Mouse (Mus musculus) midbrain, embryonic 13.5 days (tissue): ENCODE data around the gene Gata1. TPM values are rescaled to one million over a fixed set of nuclear protein-coding genes. Genes with fewer than 3 reads are reported as not detected.
"Not testable (repeated sequence)": the region's sequence is repeated elsewhere in the genome, so short reads cannot be mapped to it uniquely, and the experiment has no call there.

ENCODE experiments used
- ATAC-seq: fragments of 200-750 bp; cut with Nextera tagmentation; 2 replicates; pipeline ENCODE4 v1.8.0; 2017; ENCODE audit warnings: mild to moderate bottlenecking, moderate TSS enrichment, moderate library complexity
- H3K27ac ChIP-seq: fragments of 300-500 bp; sonication (generic); 2 replicates; pipeline ENCODE4 v1.5.1; 2015; ENCODE audit warnings: inconsistent platforms, mild to moderate bottlenecking, moderate library complexity
- H3K27me3 ChIP-seq: fragments of 300-500 bp; sonication (generic); 2 replicates; pipeline ENCODE4 v1.6.1; 2015; ENCODE audit warnings: mild to moderate bottlenecking, inconsistent platforms
- H3K36me3 ChIP-seq: fragments of 300-500 bp; sonication (generic); 2 replicates; pipeline ENCODE4 v1.6.1; 2015; ENCODE audit warnings: mild to moderate bottlenecking, inconsistent platforms
- H3K4me1 ChIP-seq: fragments of 300-500 bp; sonication (generic); replicated peaks from 2 replicates; pipeline ENCODE4 v1.6.1; 2015; ENCODE audit warnings: inconsistent platforms
- H3K4me2 ChIP-seq: fragments of 300-500 bp; sonication (generic); replicated peaks from 2 replicates; pipeline ENCODE4 v1.6.1; 2015; ENCODE audit warnings: moderate library complexity, mild to moderate bottlenecking, inconsistent platforms
- H3K4me3 ChIP-seq: fragments of 300-500 bp; sonication (generic); replicated peaks from 2 replicates; pipeline ENCODE4 v1.5.1; 2015; ENCODE audit warnings: mild to moderate bottlenecking, inconsistent platforms
- H3K9ac ChIP-seq: fragments of 300-500 bp; sonication (generic); replicated peaks from 2 replicates; pipeline ENCODE4 v1.6.1; 2015; ENCODE audit warnings: mild to moderate bottlenecking, inconsistent platforms
- H3K9me3 ChIP-seq: fragments of 300-500 bp; sonication (generic); 2 replicates; pipeline ENCODE4 v1.6.1; 2016; ENCODE audit warnings: mild to moderate bottlenecking, inconsistent platforms
- WGBS: fragments of 180-500 bp; shearing (Covaris S2); methylation state at CpG from one replicate; pipeline ENCODE4 v1.1.7; 2015; 5-methylcytosine and 5-hydroxymethylcytosine counted together
- polyA plus RNA-seq: library from polyadenylated mRNA; unstranded; fragments of >200 nt; fragmentation: Nextera tagmentation; extraction: Ambion mirVana; gene quantifications from 2 replicates; pipeline ENCODE4 v1.2.1, GENCODE M21; 2015

Gene Gata1
- 0.24 and 0.31 TPM in 2 replicates for polyA plus RNA-seq

GRCm38 (mm10) chrX:7977892-7978291, at the start of gene Gata1:
Gene Gata1, minus strand, starts transcription at chrX:7978071.
- Histone ChIP-seq H3K27ac (no peak within 1 kb of the TSS), H3K27me3 (no peaks in the 10 kb centered on the region), H3K9me3 (no peaks in the 10 kb centered on the region), H3K9ac (no peak within 1 kb of the TSS), H3K4me1 (no peaks in the 10 kb centered on the region), H3K36me3 (no peaks in the 10 kb centered on the region), H3K4me3 (no peak within 1 kb of the TSS), H3K4me2 (no peak within 1 kb of the TSS)
- WGBS, result 94% methylated on average over 11 of the region's 11 CpGs
- no peak for ATAC-seq

- H3K27me3 ChIP-seq, result no peaks in the 10 kb centered on the region
- H3K9me3 ChIP-seq, result no peaks in the 10 kb centered on the region
- no peak overlapping the region for H3K27ac ChIP-seq
- WGBS, result 78% methylated on average over 4 of the region's 4 CpGs
- H3K9ac ChIP-seq, result no peak overlapping the region
- no peaks in the 10 kb centered on the region for H3K36me3 ChIP-seq
- H3K4me1 ChIP-seq, result no peaks in the 10 kb centered on the region
- no peak overlapping the region for H3K4me2 ChIP-seq
- no peak overlapping the region for H3K4me3 ChIP-seq
- no peak for ATAC-seq
Observed at GRCm38 (mm10) chrX:8026811-8027210, 48.9 kb upstream of the Gata1 start.

GRCm38 (mm10) chrX:8024795-8025194, 46.9 kb upstream of the Gata1 start:
- WGBS, result 64% methylated on average over 2 of the region's 2 CpGs
- Histone ChIP-seq H3K27me3 (no peaks in the 10 kb centered on the region), H3K4me1 (no peaks in the 10 kb centered on the region), H3K4me2 (no peak overlapping the region), H3K4me3 (no peak overlapping the region), H3K27ac (no peak overlapping the region), H3K9me3 (no peaks in the 10 kb centered on the region), H3K9ac (no peak overlapping the region), H3K36me3 (no peaks in the 10 kb centered on the region)
- no peak for ATAC-seq

DNA sequence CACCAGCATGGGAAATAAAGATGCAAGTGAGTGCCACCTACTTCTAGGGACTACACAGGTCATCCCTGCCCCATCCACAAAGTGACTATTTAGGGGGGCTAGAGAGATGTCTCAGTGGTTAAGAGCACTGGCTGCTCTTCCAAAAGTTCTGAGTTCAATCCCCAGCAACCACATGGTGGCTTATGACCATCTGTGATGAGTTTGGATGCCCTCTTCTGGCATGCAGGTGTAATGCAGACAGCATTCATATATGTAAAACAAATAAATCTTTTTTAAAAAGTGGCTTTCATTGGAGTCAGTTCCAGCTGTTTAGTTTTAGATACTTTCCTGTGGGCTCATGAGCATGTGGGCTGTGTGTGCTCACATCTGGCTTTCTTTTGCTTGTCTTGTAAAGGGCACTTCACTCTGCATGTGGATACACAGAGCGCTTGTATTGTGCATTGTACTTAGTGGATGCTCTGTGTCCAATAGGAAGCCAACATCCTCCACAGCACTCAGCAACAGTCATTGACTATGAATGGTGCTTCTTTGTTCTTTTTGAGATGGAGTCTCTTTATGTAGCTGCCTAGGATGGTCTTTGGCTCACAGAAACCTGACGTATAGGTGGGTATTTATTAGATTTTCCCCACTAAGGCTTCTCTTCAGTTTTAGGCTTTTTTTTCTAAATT, 42.4 kb upstream of the Gata1 start:
- Histone ChIP-seq H3K4me3 (no peak overlapping the region), H3K4me2 (no peak overlapping the region), H3K4me1 (no peaks in the 10 kb centered on the region), H3K9ac (no peak overlapping the region), H3K9me3 (no peaks in the 10 kb centered on the region), H3K27me3 (no peaks in the 10 kb centered on the region), H3K27ac (no peak overlapping the region), H3K36me3 (no peaks in the 10 kb centered on the region)
- no peak for ATAC-seq
- 60% methylated on average over 2 of the region's 2 CpGs for WGBS

DNA sequence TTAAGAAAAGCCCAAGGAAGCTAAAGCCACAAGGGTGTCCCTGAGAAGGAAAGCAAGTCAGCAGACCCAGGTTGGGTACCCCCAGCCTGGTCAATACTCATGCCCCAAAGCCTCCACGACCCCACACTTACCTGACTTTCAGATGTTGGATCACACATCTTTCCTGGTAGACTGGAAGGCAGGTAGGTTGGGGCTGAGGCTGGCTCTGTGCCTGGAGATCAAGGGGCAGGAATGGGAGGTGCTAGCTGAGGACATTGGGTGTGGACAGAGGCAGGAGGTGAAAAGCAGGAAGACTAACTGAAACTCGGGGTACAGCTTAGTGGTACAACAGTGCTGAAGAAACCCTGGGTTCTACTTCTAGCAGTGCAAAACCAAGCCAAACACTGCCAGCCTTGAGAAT, 40.4 kb upstream of the Gata1 start, which contains the start of gene Glod5:
Gene Glod5, minus strand, starts transcription at position 207 of the 400 bp plus-strand sequence.
- WGBS, result 65% methylated on average over 2 of the region's 2 CpGs
- Histone ChIP-seq H3K27ac (no peak within 1 kb of the TSS), H3K4me3 (no peak within 1 kb of the TSS), H3K9me3 (no peaks in the 10 kb centered on the region), H3K4me2 (no peak within 1 kb of the TSS), H3K4me1 (no peaks in the 10 kb centered on the region), H3K27me3 (no peaks in the 10 kb centered on the region), H3K9ac (no peak within 1 kb of the TSS), H3K36me3 (no peaks in the 10 kb centered on the region)
- ATAC-seq, result no peak

GRCm38 (mm10) chrX:8017142-8017541, 39.3 kb upstream of the Gata1 start:
- WGBS, result 19% methylated on average over 5 of the region's 5 CpGs
- ATAC-seq, result 0 out of 2 replicates have a peak, but pooled peaks have one; percentile 27
- H3K9ac ChIP-seq, result no peak overlapping the region
- no peaks in the 10 kb centered on the region for H3K4me1 ChIP-seq
- no peaks in the 10 kb centered on the region for H3K36me3 ChIP-seq
- H3K4me3 ChIP-seq, result no peak overlapping the region
- no peak overlapping the region for H3K27ac ChIP-seq
- H3K4me2 ChIP-seq, result no peak overlapping the region
- no peaks in the 10 kb centered on the region for H3K9me3 ChIP-seq
- H3K27me3 ChIP-seq, result no peaks in the 10 kb centered on the region

GRCm38 (mm10) chrX:8015675-8016074, 37.8 kb upstream of the Gata1 start:
- H3K4me1 ChIP-seq, H3K36me3 ChIP-seq, H3K27me3 ChIP-seq, H3K4me3 ChIP-seq, H3K27ac ChIP-seq, H3K9ac ChIP-seq, ATAC-seq, H3K4me2 ChIP-seq, H3K9me3 ChIP-seq: not testable (repeated sequence)
- WGBS, result 28% methylated on average over 7 of the region's 7 CpGs

GRCm38 (mm10) chrX:8013569-8014314, 35.9 kb upstream of the Gata1 start:
- H3K9me3 ChIP-seq, result no peaks in the 10 kb centered on the region
- H3K4me3 ChIP-seq, result no peak overlapping the region
- no peaks in the 10 kb centered on the region for H3K36me3 ChIP-seq
- H3K4me1 ChIP-seq, result no peaks in the 10 kb centered on the region
- no peaks in the 10 kb centered on the region for H3K27me3 ChIP-seq
- H3K9ac ChIP-seq, result no peak overlapping the region
- 23% methylated on average over 6 of the region's 8 CpGs for WGBS
- no peak overlapping the region for H3K4me2 ChIP-seq
- ATAC-seq, result peak; percentile 72
- peak overlapping the region; percentile 53; the same call in 1 of the 2 replicates for H3K27ac ChIP-seq

DNA sequence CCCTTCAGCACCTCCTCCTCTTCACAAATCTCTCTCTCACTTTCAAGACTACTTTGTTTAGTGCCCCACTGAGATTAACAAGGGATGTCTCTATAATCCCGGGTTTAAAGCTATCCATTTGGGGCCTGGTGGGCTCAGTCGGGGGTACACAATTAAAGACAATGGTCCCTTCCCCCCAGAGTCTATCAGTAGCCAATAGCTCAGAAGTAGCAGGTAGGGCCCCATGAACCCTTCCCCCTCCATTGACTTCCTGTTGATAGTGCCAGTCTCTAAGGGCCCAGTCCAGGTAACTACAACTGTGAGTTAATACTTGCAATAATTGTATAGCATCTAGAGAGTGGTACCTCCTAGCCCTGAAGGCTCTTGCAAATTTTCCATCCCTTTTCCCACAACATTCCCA, 35.3 kb upstream of the Gata1 start:
- 16% methylated on average over 2 of the region's 2 CpGs for WGBS
- Histone ChIP-seq H3K27me3 (no peaks in the 10 kb centered on the region), H3K4me1 (no peaks in the 10 kb centered on the region), H3K36me3 (no peaks in the 10 kb centered on the region), H3K9me3 (no peaks in the 10 kb centered on the region), H3K4me2 (no peak overlapping the region), H3K9ac (no peak overlapping the region), H3K27ac (peak overlapping the region; percentile 53; the same call in 1 of the 2 replicates), H3K4me3 (no peak overlapping the region)
- peak; percentile 38 for ATAC-seq

DNA sequence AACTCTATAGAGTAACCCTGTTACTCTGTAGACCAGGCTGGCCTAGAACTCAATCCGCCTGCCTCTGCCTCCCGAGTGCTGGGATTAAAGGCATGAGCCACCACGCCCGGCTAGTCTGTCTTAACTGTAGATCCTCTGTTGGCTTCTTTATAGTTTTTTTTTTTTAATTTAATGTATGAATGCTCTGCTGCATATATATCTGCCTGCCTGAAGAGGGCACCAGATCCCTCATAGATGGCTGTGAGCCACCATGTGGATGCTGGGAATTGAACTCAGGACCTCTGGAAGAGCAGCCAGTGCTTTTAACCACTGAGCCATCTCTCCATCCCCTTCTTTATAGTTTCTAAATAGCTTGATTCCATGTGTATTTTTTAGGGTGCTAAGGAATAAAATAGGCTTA, 31.5 kb upstream of the Gata1 start:
- not testable (repeated sequence) for ATAC-seq, H3K9ac ChIP-seq, H3K36me3 ChIP-seq, H3K27me3 ChIP-seq, H3K9me3 ChIP-seq, H3K4me3 ChIP-seq, H3K27ac ChIP-seq, H3K4me2 ChIP-seq, H3K4me1 ChIP-seq
- WGBS, result 84% methylated on average over 4 of the region's 4 CpGs

GRCm38 (mm10) chrX:8008543-8008942, 30.7 kb upstream of the Gata1 start:
- H3K36me3 ChIP-seq, result no peaks in the 10 kb centered on the region
- H3K4me2 ChIP-seq, result no peak overlapping the region
- 39% methylated on average over 5 of the region's 5 CpGs for WGBS
- no peak for ATAC-seq
- no peak overlapping the region for H3K4me3 ChIP-seq
- H3K4me1 ChIP-seq, result no peaks in the 10 kb centered on the region
- no peaks in the 10 kb centered on the region for H3K27me3 ChIP-seq
- H3K27ac ChIP-seq, result no peak overlapping the region
- no peaks in the 10 kb centered on the region for H3K9me3 ChIP-seq
- H3K9ac ChIP-seq, result no peak overlapping the region

DNA sequence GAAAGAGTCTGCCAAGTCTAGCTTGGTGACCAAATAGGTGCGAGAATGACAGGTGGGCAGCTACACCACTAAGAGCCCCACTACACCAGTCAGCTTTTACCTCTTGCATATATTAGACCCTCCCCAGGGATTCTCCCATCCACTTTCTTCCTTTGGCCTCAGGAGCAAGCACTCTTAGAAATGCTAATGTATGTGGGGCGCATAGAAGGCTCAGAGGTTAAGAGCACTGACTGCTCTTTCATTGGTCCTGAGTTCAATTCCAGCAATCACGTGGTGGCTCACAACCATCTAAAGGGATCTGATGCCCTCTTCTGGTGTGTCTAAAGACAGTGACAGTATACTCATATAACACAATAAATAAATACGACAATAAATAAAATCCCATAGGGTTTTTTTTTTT, 25.1 kb upstream of the Gata1 start:
- no peak overlapping the region for H3K9ac ChIP-seq
- no peak overlapping the region for H3K4me3 ChIP-seq
- no peak overlapping the region for H3K27ac ChIP-seq
- no peaks in the 10 kb centered on the region for H3K27me3 ChIP-seq
- ATAC-seq, result no peak
- no peak overlapping the region for H3K4me2 ChIP-seq
- 65% methylated on average over 4 of the region's 4 CpGs for WGBS
- no peaks in the 10 kb centered on the region for H3K36me3 ChIP-seq
- H3K4me1 ChIP-seq, result no peaks in the 10 kb centered on the region
- H3K9me3 ChIP-seq, result no peaks in the 10 kb centered on the region
